Mouse (Mus musculus): ENCODE results near the gene Vmn1r66.
"Not testable (repeated sequence)": the region's sequence is repeated elsewhere in the genome, so short reads cannot be mapped to it uniquely, and the experiment has no call there.

The Vmn1r66 gene

GRCm38 (mm10) chr7:10277906-10278305 is at the start of gene Vmn1r66:
Gene Vmn1r66 (minus strand): TSS chr7:10278006.
- DNase-seq: no peak

GRCm38 (mm10) chr7:10325462-10325861 is 47.7 kb upstream of the Vmn1r66 start:
- not testable (repeated sequence) for DNase-seq

GRCm38 (mm10) chr7:10252075-10252474 is 25.7 kb downstream of the Vmn1r66 start:
- DNase-seq: no peak

GRCm38 (mm10) chr7:10249146-10249545 is 28.7 kb downstream of the Vmn1r66 start:
- DNase-seq: no peak

All from kidney, postnatal 25 days (tissue).